Mouse (Mus musculus) kidney, adult 2 months (tissue): ENCODE results near the gene Zfp65. TPM values are rescaled to one million over a fixed set of nuclear protein-coding genes. Genes with fewer than 3 reads are reported as not detected.

ENCODE experiments used
- DNase-seq: peaks from one replicate; pipeline ENCODE4 v3.0.0; 2021
- H3K27ac ChIP-seq: fragments of 200-500 bp; 2 replicates; pipeline ENCODE4 v1.5.1; 2012; ENCODE audit warnings: low read depth, low read length, control low read depth, inconsistent platforms; ENCODE audit not compliant: insufficient read depth
- H3K27me3 ChIP-seq: fragments of 200-500 bp; replicated peaks from 2 replicates; pipeline ENCODE4 v1.6.1; 2012; ENCODE audit warnings: mild to moderate bottlenecking, moderate library complexity, low read length, inconsistent platforms; ENCODE audit not compliant: control insufficient read depth, insufficient read depth
- H3K36me3 ChIP-seq: fragments of 200-500 bp; 2 replicates; pipeline ENCODE4 v1.6.1; 2012; ENCODE audit warnings: mild to moderate bottlenecking, moderate library complexity, low read length, inconsistent platforms; ENCODE audit not compliant: control insufficient read depth, insufficient read depth
- H3K4me1 ChIP-seq: fragments of 200-500 bp; 2 replicates; pipeline ENCODE4 v1.6.1; 2011; ENCODE audit warnings: low read length; ENCODE audit not compliant: control insufficient read depth, insufficient read depth
- H3K4me3 ChIP-seq: fragments of 200-500 bp; 2 replicates; pipeline ENCODE4 v1.5.1; 2011; ENCODE audit warnings: mild to moderate bottlenecking, low read depth, low read length, control low read depth; ENCODE audit not compliant: insufficient read depth
- CTCF ChIP-seq: fragments of 200-500 bp; conservative IDR thresholded peaks from 2 replicates; pipeline ENCODE4 v1.5.1; 2011; ENCODE audit warnings: low read depth, mild to moderate bottlenecking, control low read depth, low read length, moderate library complexity, mixed read lengths; ENCODE audit not compliant: insufficient read depth, insufficient read length
- POLR2A ChIP-seq: fragments of 200-500 bp; IDR thresholded peaks from one replicate; pipeline ENCODE4 v1.6.1; 2011; ENCODE audit warnings: low read depth, low read length, control low read depth
- WGBS: fragments of 180-500 bp; shearing (Covaris S2); methylation state at CpG from one replicate; pipeline ENCODE4 v1.1.7; 2018; 5-methylcytosine and 5-hydroxymethylcytosine counted together
- polyA plus RNA-seq: library from polyadenylated mRNA; depleted of rRNA; stranded (reverse); fragments of >200 nt; gene quantifications from 2 replicates; pipeline ENCODE4 v1.2.3, GENCODE M21; 2012; rRNA removed

Gene Zfp65
- polyA plus RNA-seq, 1 experiment, result 1.9 TPM

GRCm38 (mm10) chr13:67674902-67675301 is 54.1 kb downstream of the Zfp65 start:
- DNase-seq, result no peak
- no peak overlapping the region for H3K27ac ChIP-seq
- no peak overlapping the region for H3K4me3 ChIP-seq
- H3K36me3 ChIP-seq, result no peaks in the 10 kb centered on the region; the same call in 1 of the 2 replicates
- TF ChIP-seq POLR2A (no peak), CTCF (no peak)
- WGBS, result 99% methylated on average over 2 of the region's 2 CpGs
- H3K4me1 ChIP-seq, result no peaks in the 10 kb centered on the region
- H3K27me3 ChIP-seq, result no peaks in the 10 kb centered on the region

Other genes starting within 250 kb of the Zfp65 start
- gene Zfp874b, start 244.9 kb downstream of the Zfp65 start, polyA plus RNA-seq, result 3.5 TPM in 2 replicates
- 0.88 and 1.3 TPM in 2 replicates for gene Zfp58, start 228.6 kb downstream of the Zfp65 start, polyA plus RNA-seq
- not detected in 2 replicates for gene Gm26965, start 203.0 kb downstream of the Zfp65 start, polyA plus RNA-seq
- 28.0 and 30.8 TPM in 2 replicates for gene Zfp87, start 203.0 kb downstream of the Zfp65 start, polyA plus RNA-seq
- gene Zfp748, start 175.3 kb downstream of the Zfp65 start, polyA plus RNA-seq, result 2.2 and 3.3 TPM in 2 replicates
- gene Zfp729b, start 119.5 kb downstream of the Zfp65 start, polyA plus RNA-seq, result 0.49 and 0.86 TPM in 2 replicates
- not detected in 2 replicates for gene Gm49345, start 91.4 kb downstream of the Zfp65 start, polyA plus RNA-seq
- 0.91 and 1.4 TPM in 2 replicates for gene Zfp729a, start 91.4 kb downstream of the Zfp65 start, polyA plus RNA-seq
- 3.6 and 4.2 TPM in 2 replicates for gene Zfp738, start 42.1 kb downstream of the Zfp65 start, polyA plus RNA-seq
- 0.53 and 0.58 TPM in 2 replicates for gene Zfp85, start 26.1 kb upstream of the Zfp65 start, polyA plus RNA-seq
- 0.90 and 2.1 TPM in 2 replicates for gene Zfp493, start 50.5 kb upstream of the Zfp65 start, polyA plus RNA-seq
- 0.61 and 1.1 TPM in 2 replicates for gene Zfp273, start 84.6 kb upstream of the Zfp65 start, polyA plus RNA-seq
- gene Gm10037, start 101.9 kb upstream of the Zfp65 start, polyA plus RNA-seq, result 1.9 and 2.5 TPM in 2 replicates
- gene BC048507, start 134.2 kb upstream of the Zfp65 start, polyA plus RNA-seq, result not detected in 2 replicates